Mouse (Mus musculus): ENCODE results near the gene Ccr6.
"Not testable (repeated sequence)": the region's sequence is repeated elsewhere in the genome, so short reads cannot be mapped to it uniquely, and the experiment has no call there.

The Ccr6 gene

DNA sequence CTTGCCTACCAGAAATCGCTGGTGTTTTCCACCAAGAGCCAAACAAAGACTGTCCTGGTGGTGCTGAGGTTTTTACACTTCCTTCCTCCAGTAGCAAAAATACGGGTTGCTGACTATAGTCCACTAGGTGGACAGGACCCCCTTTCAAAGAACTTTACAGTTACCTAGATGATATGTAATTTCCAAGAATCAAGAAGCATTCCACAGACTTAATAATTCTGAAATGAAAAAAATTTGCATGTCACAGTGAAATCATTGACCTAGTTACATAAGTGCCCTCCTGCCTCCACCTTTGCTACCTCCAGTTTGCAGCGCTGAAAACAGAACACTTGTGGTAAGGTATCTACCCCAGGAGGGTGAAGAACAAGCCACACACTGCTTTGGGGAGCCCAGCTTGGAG, at the start of gene Ccr6:
Gene Ccr6 (plus strand): TSS at position 301 of the 400 bp plus-strand sequence.
- DNase-seq (ENCODE audit: low read depth, low spot score), result no peak

DNA sequence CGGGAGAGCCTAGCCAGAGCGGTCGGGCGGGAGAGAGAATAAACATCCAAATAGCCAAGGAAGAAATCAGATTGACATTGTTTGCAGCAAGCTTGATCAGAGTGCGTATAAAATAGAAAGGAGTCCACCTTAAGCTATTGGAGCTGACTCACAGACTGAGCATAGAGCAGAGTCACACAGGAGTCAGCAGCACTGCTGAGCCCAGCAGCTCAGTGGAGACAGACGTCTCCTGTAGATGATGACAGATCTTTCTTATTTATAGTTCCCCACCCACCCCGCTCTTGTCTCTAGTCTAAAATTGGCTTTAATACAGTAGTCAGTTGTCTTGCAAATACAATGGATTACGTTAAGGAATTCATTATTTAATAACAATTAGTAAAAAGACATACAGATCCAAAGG, 42.2 kb upstream of the Ccr6 start:
- DNase-seq (ENCODE audit: low read depth, low spot score), result no peak

DNA sequence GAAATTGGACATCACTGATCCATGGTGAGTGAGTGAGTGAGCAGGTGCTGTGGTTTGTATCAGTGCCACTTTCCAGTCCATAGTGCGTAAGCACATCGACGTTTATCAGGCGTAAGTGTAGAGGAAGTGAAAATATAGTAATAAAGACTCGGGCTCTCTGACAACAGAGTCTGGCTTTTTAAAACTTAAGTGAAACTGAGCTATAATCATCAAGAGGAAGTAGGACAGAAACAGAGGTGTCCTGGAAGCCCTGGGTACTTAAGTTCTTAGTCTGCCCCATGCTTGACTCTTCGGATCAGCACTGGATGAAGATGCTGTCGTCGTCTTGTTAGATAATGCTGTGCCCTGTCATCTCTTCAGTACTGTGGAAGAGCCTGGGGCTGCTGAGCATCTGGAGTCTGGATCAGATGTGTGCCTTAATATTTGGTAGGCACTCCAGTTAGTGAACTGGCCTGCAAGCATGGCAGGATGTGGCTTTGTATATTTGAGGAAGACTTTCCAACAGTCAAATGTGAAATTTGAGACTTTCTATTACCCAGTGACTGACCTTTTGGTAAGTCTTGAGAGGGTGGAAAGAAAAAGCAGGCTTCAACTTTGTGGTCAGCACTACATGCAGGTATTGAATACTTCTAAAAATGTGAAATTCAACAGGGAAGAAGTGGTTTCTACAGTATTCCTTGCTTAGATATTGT, 40.0 kb upstream of the Ccr6 start:
- no peak for DNase-seq (ENCODE audit: low read depth, low spot score)

DNA sequence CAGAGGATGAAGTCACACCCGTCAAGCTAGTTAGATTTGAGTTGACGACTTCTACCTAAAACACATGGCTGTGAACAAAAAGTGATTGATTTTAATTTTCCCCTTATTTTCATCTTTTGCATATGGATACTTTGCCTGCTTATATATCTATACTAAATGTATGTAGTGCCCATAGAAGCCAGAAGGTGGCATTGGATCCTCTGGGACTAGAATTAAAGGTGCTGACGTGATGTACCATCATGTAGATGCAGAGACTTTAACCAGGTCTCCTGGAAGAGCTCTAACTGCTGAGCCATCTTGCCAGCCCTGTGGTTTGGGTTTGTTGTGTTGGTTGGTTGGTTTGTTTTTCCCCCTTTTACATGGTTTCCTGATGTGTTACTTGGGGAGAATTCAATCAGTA, 38.2 kb upstream of the Ccr6 start:
- DNase-seq (ENCODE audit: low read depth, low spot score), result no peak

DNA sequence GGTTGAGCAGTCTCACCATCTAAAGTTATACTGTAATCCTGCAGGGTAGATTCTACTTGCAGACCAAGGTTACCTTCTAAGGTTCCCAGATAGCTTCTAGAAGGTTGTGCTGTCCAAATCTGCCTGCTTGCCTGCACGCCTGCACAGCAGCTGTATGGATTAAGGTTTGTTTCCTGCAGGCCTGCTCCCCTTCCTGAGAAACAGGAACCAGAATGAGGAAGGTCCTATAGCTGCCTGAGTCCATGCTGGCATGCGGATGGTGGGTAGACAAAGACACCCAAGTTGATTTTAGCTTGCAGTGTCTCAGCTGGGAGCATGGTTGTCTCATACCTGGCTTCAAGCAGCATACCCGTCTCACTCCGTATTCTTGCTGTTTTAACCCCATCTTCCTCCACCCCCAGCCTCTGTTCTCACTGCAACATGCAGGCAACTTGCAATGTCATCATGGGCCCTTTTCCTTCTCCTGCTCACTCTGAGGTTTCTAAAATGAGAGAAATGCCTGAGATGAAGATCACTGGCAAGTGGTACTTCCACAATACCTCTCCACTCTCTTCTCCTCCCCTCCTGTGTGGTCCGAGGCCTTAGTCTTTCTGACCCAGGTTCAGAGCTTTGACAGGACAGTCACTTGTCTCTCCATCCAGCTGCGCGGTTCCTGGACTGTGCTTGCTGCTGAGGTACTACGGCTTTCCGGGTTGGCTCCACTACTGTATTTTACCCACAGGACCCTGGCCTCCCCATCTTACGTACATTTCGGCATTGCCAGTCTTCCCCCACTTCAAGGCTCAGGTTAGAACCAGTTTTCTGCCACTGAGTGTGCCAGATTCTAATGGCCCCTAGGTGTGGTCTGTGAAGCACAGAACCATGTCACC, 36.5 kb upstream of the Ccr6 start:
- no peak for DNase-seq (ENCODE audit: low read depth, low spot score)

DNA sequence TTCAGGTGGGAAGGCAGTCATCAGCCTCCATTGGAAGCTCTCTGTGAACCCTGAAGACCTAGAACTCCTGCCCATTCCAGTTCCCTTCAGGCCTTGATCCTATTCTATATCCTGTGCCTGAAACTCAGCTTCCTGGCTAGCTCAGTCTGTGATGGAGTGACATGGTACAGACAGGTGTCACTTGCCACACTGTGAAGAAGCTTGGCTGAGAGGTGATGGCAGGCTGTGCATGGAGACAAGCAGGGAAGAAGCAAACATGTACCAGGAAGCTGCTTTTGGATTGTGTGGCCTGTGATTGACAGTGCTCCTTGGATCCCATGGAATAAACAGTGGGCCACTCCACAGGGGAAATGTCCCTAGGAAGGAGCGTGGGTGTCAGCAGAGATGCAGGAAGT, 35.9 kb upstream of the Ccr6 start:
- no peak for DNase-seq (ENCODE audit: low read depth, low spot score)

DNA sequence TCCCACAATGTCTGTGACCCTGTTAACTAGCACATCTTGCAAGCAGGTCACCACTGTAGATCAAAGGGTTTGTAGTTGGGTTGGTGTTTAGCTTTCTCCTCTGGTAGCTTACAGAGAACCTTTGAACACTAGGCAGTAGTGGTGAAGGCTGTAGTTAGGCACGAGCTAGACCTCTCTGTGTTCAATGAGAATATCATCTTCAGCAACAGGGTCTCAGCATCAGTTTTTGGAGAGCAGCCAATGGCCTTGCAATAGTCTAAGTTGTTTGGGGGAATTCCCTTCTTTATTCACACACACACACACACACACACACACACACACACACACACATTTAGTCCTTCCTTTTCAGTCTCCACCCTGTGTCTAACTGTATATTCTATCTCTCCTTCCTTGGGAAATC, 32.4 kb upstream of the Ccr6 start:
- DNase-seq (ENCODE audit: low read depth, low spot score), result no peak

DNA sequence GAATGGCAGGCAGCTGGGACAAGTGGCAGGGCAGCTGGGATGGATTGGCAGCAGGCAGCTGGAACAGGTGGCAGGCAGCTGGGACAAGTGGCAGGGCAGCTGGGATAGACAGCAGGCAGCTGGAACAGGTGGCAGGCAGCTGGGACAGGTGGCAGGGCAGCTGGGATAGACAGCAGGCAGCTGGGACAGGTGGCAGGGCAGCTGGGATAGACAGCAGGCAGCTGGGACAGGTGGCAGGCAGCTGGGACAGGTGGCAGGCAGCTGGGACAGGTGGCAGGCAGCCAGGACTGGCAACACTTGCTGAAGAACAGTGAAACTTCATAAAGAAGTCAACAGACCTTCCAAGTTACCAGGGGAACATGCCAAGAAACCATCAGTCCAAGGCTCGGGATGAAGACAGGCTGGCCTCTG, 30.6 kb upstream of the Ccr6 start:
- not testable (repeated sequence) for DNase-seq (ENCODE audit: low read depth, low spot score)

DNA sequence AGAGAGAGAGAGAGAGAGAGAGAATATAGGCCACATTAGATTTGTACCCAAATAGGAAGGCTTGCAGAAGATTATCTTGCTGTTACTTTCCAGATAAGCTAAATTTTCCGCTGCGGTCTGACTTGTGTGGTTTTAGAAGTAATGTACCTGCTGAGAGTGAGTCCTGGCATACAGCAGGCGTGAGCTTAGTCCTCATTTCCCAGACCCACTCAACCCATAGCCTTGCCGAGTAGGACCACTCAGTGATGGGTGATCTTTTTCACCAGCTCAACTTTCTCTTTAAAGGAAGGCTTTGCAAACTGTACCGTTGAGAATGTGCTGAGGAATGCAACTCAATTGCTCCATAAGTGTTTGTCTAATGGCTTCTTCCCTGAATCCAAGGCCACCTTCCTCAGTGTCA, 29.2 kb upstream of the Ccr6 start:
- no peak for DNase-seq (ENCODE audit: low read depth, low spot score)

DNA sequence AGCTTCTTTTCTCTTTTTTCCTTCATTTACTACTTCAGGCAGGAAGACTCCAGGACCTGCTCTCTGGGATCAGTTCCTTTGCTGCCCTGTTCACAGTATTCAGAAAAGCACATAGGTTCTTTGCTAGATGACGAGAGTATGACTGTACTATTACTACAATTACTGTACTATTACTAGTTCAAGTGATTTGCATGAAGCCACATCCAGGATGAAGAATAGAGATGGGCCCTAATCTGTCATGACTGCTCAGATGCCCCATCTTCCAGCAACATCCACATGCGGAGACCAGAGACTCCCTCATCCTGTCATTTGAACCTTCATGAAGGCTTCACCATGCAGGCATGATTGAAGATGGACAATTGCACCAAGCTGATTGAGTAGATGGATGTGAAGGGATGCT, 26.1 kb upstream of the Ccr6 start:
- no peak for DNase-seq (ENCODE audit: low read depth, low spot score)

DNA sequence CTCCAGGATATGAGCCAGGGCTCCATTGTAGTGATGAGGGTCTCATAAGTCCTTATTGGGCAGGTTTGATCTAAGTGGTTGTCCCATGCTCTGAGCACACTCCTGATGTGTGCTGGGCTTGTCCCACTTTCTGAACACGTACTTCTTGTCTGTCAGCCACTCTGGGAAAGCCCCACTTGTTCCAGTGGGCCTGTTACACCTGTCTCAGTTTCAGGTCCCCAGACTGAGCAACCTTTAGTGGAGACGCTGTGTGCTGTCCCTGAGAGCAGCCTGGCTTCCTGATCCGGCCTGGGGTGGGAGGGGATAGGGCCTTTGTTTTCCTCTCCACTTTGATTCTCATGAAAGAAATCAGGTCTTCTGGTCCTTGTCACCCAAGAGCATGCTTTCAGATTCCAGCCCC, 25.7 kb upstream of the Ccr6 start:
- DNase-seq (ENCODE audit: low read depth, low spot score), result no peak

DNA sequence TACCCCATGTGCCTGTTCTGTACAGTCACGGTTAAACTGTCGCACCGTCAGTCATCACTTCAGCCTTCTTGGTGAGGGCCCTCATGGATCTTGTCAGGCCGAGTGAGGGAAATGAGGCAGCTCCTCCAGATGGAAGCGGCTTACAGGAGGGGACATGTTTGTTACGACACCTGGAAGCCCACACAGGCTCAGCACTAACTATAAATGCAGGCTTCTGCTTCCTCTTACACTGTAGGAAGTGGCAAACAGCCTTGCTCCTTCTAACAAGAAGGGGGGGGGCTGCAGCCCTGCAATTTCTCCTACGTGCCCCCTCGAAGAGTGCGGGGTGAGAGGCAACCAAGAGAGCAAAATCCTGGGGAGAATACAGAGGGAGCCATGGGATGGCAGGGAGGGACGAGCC, 25.2 kb upstream of the Ccr6 start:
- no peak for DNase-seq (ENCODE audit: low read depth, low spot score)

DNA sequence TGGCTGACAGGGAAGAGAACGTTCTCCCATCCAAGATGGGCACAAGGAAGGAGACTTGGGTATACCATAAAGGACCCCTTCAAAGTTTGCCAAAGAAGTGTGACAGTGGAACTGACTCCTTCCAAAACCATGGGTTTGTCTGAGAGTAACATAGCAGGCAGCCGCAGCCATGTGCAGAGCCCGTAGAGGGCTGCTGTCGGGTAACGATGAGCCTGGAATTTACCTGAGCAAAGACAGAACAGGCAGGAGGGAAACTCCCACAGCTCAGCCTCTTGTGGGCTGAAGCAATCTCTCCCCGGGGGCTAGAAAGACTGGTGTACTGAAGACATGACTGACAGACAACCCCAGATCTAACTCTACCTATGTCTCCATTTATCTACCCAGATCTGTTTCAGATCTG, 24.4 kb upstream of the Ccr6 start:
- no peak for DNase-seq (ENCODE audit: low read depth, low spot score)

DNA sequence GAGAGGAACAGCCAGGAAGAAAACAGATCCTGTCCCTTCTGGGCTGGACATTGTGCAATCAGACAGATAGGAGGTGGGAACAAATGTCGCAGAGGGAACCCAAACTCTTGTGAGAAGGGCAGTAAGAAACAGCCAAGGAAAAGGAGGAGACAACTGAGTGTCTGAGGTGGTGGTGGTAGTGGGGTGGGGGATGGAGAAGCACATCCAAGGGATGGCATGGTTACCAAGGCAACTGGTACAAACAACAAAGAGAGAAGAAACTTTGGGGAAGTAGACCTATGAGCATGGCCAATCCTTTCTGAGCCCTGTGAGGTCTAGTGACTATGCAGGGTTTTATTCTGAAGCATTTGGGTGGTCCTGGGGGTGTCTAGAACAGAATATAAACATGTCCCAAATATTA, 21.5 kb upstream of the Ccr6 start:
- DNase-seq (ENCODE audit: low read depth, low spot score), result no peak

DNA sequence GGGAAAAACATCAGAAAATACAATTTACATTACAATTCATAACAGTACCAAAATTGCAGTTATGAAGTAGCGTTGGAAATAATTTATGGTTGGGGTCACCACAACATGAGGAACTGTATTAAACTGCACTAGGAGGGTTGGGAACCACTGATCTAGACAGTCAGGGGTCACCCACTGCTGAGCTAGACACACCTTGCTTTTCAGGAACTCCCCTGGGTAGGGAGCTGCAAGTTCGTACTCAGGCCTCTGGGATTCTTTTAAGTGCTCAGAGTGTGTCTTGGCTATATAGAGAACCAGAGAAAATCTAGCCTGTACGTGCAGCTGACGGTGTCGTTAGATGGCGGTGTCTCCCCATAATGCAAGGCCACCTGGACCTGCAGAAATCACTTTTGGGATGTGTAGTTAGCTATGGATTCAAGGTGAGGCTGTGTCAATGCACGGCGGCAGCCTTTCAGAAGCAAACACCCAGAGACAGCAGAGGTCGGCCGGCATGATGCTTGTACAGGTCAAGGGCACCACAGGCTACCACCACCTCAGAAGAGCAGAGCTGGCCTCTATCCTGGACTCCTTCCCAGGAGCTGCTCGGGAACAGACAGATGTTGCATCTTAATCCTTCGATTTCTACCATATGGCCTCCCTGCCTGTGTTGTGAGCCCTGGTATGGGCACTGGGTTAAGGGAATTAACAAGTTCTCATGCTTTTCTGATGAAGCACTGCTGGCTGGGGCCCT, 20.7 kb upstream of the Ccr6 start:
- DNase-seq (ENCODE audit: low read depth, low spot score), result no peak

DNA sequence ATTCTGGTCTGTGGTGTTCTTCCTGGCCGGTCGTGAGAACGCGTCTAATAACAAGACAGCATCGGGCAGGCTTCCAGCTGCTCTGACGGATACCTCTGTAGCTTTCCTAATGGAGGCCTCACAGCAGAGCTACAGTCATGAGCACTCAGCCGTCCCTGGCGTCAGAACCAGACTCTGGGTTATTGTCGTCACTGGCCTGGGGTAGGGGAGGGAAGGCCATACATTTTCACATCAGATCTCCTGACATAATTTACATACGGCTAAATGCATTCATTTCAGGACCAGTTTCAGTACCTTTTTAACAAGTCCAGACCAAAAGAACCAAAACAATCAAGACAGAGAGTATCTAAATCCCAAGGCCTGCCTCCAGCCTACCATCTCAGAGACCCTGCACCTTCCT, 12.6 kb upstream of the Ccr6 start:
- no peak for DNase-seq (ENCODE audit: low read depth, low spot score)

DNA sequence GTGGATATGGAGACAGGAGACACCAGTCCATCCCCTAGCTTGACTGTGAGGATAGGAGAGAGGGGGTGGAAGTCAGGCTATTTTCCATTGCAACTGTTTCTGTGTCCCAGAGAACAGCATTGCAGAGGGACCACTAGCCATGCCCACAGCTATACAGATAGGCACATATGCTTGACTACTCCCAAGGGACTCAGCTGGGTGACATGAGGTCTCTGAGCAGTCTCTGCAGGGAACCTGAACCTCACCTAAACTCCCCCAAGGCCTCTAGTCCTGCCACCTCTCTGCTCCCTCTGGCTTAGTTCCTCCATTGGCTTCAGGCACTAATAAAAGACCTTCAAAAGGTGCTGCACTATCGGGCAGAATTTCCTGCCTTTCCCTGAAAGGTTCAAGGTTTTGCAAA, 11.8 kb upstream of the Ccr6 start:
- no peak for DNase-seq (ENCODE audit: low read depth, low spot score)

DNA sequence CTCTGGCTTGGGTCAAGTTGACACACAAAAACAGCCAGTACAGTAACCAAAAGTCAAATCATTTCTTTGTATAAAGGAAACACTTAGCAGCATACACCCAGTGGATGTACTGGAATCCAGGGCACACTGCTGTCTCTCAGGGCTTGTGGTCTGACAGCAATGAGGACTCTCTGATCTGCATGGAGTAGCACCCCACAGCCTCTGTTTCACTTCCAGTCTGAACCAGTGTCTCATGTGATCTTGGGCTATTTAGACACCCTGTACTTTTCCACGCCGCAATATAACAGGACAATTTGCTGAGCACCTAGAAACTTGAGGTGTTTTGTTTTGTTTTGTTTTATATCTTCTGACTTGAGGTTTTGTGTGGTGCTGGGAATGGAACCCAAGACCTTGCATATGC, 10.7 kb upstream of the Ccr6 start:
- no peak for DNase-seq (ENCODE audit: low read depth, low spot score)

DNA sequence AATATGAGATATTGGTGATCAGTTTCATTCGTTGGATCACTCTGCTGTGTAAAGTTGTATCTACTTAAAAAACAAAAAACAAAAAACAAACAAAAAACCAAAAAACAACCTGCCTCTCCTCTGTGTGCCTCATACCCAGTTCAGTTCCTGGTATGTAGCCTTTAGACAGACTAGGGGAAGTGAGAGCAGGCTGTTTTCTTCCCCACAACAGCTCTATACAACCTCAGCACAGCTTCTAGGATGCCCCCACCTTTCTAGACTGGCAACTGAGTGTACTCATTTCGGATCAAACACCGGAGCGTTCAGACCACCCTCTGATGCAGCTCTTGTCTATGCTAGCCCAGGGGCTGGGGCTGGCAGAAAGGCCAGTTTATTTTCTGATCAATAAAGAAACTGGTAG, 10.1 kb upstream of the Ccr6 start:
- DNase-seq (ENCODE audit: low read depth, low spot score), result no peak

DNA sequence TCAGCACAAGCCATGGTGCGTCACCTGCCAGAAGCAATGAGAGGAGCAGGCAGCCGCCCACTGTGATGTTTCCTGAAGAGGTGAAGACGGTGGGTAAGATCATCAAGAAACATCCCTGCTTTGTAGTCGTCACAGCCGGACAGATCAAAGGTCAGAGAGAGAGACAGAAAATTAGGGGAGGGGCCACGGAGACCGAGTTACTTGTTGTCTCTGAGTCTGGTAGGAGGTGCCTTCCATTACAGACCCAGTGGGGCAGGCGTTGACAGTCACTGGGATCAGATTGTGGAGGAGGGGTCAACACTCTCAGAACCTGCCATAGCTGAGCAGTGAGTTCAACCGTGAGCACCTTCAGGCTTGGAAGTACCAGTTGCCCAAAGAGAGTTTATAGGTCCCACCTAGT, 7.2 kb upstream of the Ccr6 start:
- no peak for DNase-seq (ENCODE audit: low read depth, low spot score)

DNA sequence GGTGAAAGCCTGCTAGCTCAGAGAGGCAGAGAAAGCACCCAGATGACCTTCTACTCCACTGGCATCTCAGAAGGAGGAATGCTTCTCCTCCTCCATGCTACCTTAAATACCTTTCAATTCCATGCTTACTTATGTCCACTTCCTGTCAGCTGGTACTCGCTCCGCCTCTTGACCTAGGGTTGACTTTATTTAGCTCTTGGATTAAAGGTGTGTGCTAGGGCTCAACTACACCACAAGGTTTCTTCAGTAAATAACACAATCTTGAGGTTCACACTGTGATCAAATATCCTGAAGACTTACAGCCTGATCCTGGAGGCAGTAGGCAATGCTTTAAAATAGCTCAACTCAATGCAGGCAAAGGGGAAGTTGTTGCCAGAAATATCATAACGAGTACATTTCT, 6.2 kb upstream of the Ccr6 start:
- DNase-seq (ENCODE audit: low read depth, low spot score), result no peak

DNA sequence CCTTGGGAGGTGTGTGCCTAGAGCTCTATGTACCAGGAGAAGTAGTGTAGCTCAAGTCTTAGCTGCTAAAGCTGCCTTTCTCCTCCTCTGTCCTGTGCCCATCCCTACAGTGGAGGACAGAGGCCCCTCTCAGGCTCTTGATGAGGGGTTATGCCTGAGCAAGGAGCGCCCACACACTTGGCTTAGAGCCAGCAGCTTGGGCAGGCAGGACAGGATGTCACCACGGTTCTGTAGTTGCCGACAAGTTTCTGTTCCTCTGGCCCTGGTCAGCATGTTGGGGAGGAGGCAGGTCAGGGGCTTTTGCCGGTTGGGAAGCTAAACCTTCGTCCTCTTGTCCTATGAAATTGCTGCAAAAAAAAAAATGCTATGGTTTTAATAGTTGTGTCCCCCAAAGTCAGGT, 3.8 kb upstream of the Ccr6 start:
- no peak for DNase-seq (ENCODE audit: low read depth, low spot score)

Data from retina, adult 2 months (tissue).